Mouse (Mus musculus) granulocyte monocyte progenitor cell, adult 5-6 weeks (primary cell): ENCODE measurements around the gene Olfr1140. TPM values are rescaled to one million over a fixed set of nuclear protein-coding genes. Genes with fewer than 3 reads are reported as not detected.

Experiments
- ATAC-seq: replicated peaks from 2 replicates; pipeline ENCODE4 v1.8.0; 2016; ENCODE audit warnings: mild to moderate bottlenecking, moderate TSS enrichment, inconsistent platforms; ENCODE audit not compliant: poor library complexity, severe bottlenecking
- total RNA-seq, 2 experiments: library from RNA; stranded (forward) in 1 of 2; stranded (reverse) in 1 of 2; fragments of 200-712, 200-1000 nt in 1 of 2; fragments of >200 nt in 1 of 2; fragmentation: Nextera tagmentation in 1 of 2; gene quantifications; 2 replicates each; pipeline ENCODE4 v1.2.3; 2014 to 2017

Olfr1140 gene
- total RNA-seq (2014; fragmentation: Nextera tagmentation) (not detected in 2 replicates), total RNA-seq (2017) (not detected in 2 replicates)

- no peak for ATAC-seq
These were observed at the start of gene Olfr1140 for GRCm38 (mm10) chr2:87743452-87743851. TSS of gene Olfr1140 (plus strand) at chr2:87743752.

- ATAC-seq, result no peak
These were observed 49.7 kb upstream of the Olfr1140 start, which contains the start of gene Olfr1136 for GRCm38 (mm10) chr2:87693847-87694246. TSS of gene Olfr1136 (minus strand) at chr2:87693947.

GRCm38 (mm10) chr2:87713079-87713478, 30.5 kb upstream of the Olfr1140 start, which contains the start of gene Olfr1137:
TSS of gene Olfr1137 (minus strand) at chr2:87713179.
- ATAC-seq, result no peak

GRCm38 (mm10) chr2:87739878-87740277, 3.7 kb upstream of the Olfr1140 start, which contains the start of gene Olfr1138:
TSS of gene Olfr1138 (minus strand) at chr2:87739978.
- no peak for ATAC-seq

GRCm38 (mm10) chr2:87753891-87754290, 10.3 kb downstream of the Olfr1140 start, which contains the start of gene Olfr1141:
TSS of gene Olfr1141 (minus strand) at chr2:87753991.
- no peak for ATAC-seq

GRCm38 (mm10) chr2:87776143-87776542, 32.6 kb downstream of the Olfr1140 start:
- no peak for ATAC-seq

- ATAC-seq, result no peak
These were observed 35.6 kb downstream of the Olfr1140 start, which contains the start of gene Olfr152 for GRCm38 (mm10) chr2:87779183-87779582. TSS of gene Olfr152 (plus strand) at chr2:87779483.

Other genes with a start within 250 kb of the Olfr1140 start
- not detected in 2 replicates for gene Pramel7, start 246.7 kb upstream of the Olfr1140 start, total RNA-seq (2014; fragmentation: Nextera tagmentation)
- not detected in 2 replicates for gene Pramel7, start 246.7 kb upstream of the Olfr1140 start, total RNA-seq (2017)
- gene Pramel6, start 237.2 kb upstream of the Olfr1140 start, total RNA-seq (2014; fragmentation: Nextera tagmentation), result not detected in 2 replicates
- not detected in 2 replicates for gene Pramel6, start 237.2 kb upstream of the Olfr1140 start, total RNA-seq (2017)
- gene Olfr153, start 212.0 kb upstream of the Olfr1140 start, total RNA-seq (2014; fragmentation: Nextera tagmentation), result not detected in 2 replicates
- gene Olfr153, start 212.0 kb upstream of the Olfr1140 start, total RNA-seq (2017), result not detected in 2 replicates
- gene Olfr1128, start 198.2 kb upstream of the Olfr1140 start, total RNA-seq (2014; fragmentation: Nextera tagmentation), result not detected in 2 replicates
- gene Olfr1128, start 198.2 kb upstream of the Olfr1140 start, total RNA-seq (2017), result not detected in 2 replicates
- gene Olfr1129, start 169.8 kb upstream of the Olfr1140 start, total RNA-seq (2014; fragmentation: Nextera tagmentation), result not detected in 2 replicates
- not detected in 2 replicates for gene Olfr1129, start 169.8 kb upstream of the Olfr1140 start, total RNA-seq (2017)
- not detected in 2 replicates for gene Olfr1130, start 137.5 kb upstream of the Olfr1140 start, total RNA-seq (2014; fragmentation: Nextera tagmentation)
- not detected in 2 replicates for gene Olfr1130, start 137.5 kb upstream of the Olfr1140 start, total RNA-seq (2017)
- not detected in 2 replicates for gene Olfr1131, start 116.6 kb upstream of the Olfr1140 start, total RNA-seq (2014; fragmentation: Nextera tagmentation)
- not detected in 2 replicates for gene Olfr1131, start 116.6 kb upstream of the Olfr1140 start, total RNA-seq (2017)
- not detected in 2 replicates for gene Olfr1132, start 106.2 kb upstream of the Olfr1140 start, total RNA-seq (2014; fragmentation: Nextera tagmentation)
- not detected in 2 replicates for gene Olfr1132, start 106.2 kb upstream of the Olfr1140 start, total RNA-seq (2017)
- gene Olfr1133, start 96.4 kb upstream of the Olfr1140 start, total RNA-seq (2014; fragmentation: Nextera tagmentation), result not detected in 2 replicates
- not detected in 2 replicates for gene Olfr1133, start 96.4 kb upstream of the Olfr1140 start, total RNA-seq (2017)
- not detected in 2 replicates for gene Olfr1134, start 85.3 kb upstream of the Olfr1140 start, total RNA-seq (2014; fragmentation: Nextera tagmentation)
- not detected in 2 replicates for gene Olfr1134, start 85.3 kb upstream of the Olfr1140 start, total RNA-seq (2017)
- not detected in 2 replicates for gene Olfr1135, start 70.1 kb upstream of the Olfr1140 start, total RNA-seq (2014; fragmentation: Nextera tagmentation)
- not detected in 2 replicates for gene Olfr1135, start 70.1 kb upstream of the Olfr1140 start, total RNA-seq (2017)
- not detected in 2 replicates for gene Olfr1136, start 49.8 kb upstream of the Olfr1140 start, total RNA-seq (2014; fragmentation: Nextera tagmentation)
- not detected in 2 replicates for gene Olfr1136, start 49.8 kb upstream of the Olfr1140 start, total RNA-seq (2017)
- not detected in 2 replicates for gene Olfr1137, start 30.6 kb upstream of the Olfr1140 start, total RNA-seq (2014; fragmentation: Nextera tagmentation)
- gene Olfr1137, start 30.6 kb upstream of the Olfr1140 start, total RNA-seq (2017), result not detected in 2 replicates
- not detected in 2 replicates for gene Olfr1138, start 3.8 kb upstream of the Olfr1140 start, total RNA-seq (2014; fragmentation: Nextera tagmentation)
- not detected in 2 replicates for gene Olfr1138, start 3.8 kb upstream of the Olfr1140 start, total RNA-seq (2017)
- not detected in 2 replicates for gene Olfr1141, start 10.2 kb downstream of the Olfr1140 start, total RNA-seq (2014; fragmentation: Nextera tagmentation)
- gene Olfr1141, start 10.2 kb downstream of the Olfr1140 start, total RNA-seq (2017), result not detected in 2 replicates
- gene Olfr152, start 35.7 kb downstream of the Olfr1140 start, total RNA-seq (2014; fragmentation: Nextera tagmentation), result not detected in 2 replicates
- not detected in 2 replicates for gene Olfr152, start 35.7 kb downstream of the Olfr1140 start, total RNA-seq (2017)
- gene Olfr1143, start 56.8 kb downstream of the Olfr1140 start, total RNA-seq (2014; fragmentation: Nextera tagmentation), result not detected in 2 replicates
- not detected in 2 replicates for gene Olfr1143, start 56.8 kb downstream of the Olfr1140 start, total RNA-seq (2017)
- not detected in 2 replicates for gene Olfr1145, start 66.1 kb downstream of the Olfr1140 start, total RNA-seq (2014; fragmentation: Nextera tagmentation)
- gene Olfr1145, start 66.1 kb downstream of the Olfr1140 start, total RNA-seq (2017), result not detected in 2 replicates
- not detected in 2 replicates for gene Olfr1148, start 86.8 kb downstream of the Olfr1140 start, total RNA-seq (2014; fragmentation: Nextera tagmentation)
- gene Olfr1148, start 86.8 kb downstream of the Olfr1140 start, total RNA-seq (2017), result not detected in 2 replicates
- not detected in 2 replicates for gene Olfr1150-ps1, start 100.2 kb downstream of the Olfr1140 start, total RNA-seq (2014; fragmentation: Nextera tagmentation)
- gene Olfr1150-ps1, start 100.2 kb downstream of the Olfr1140 start, total RNA-seq (2017), result not detected in 2 replicates
- not detected in 2 replicates for gene Olfr1151, start 112.1 kb downstream of the Olfr1140 start, total RNA-seq (2014; fragmentation: Nextera tagmentation)
- not detected in 2 replicates for gene Olfr1151, start 112.1 kb downstream of the Olfr1140 start, total RNA-seq (2017)
- not detected in 2 replicates for gene Olfr1152, start 122.7 kb downstream of the Olfr1140 start, total RNA-seq (2014; fragmentation: Nextera tagmentation)
- not detected in 2 replicates for gene Olfr1152, start 122.7 kb downstream of the Olfr1140 start, total RNA-seq (2017)
- not detected in 2 replicates for gene Olfr1153, start 151.2 kb downstream of the Olfr1140 start, total RNA-seq (2014; fragmentation: Nextera tagmentation)
- not detected in 2 replicates for gene Olfr1153, start 151.2 kb downstream of the Olfr1140 start, total RNA-seq (2017)
- gene Olfr1154, start 161.4 kb downstream of the Olfr1140 start, total RNA-seq (2014; fragmentation: Nextera tagmentation), result not detected in 2 replicates
- gene Olfr1154, start 161.4 kb downstream of the Olfr1140 start, total RNA-seq (2017), result not detected in 2 replicates
- gene Olfr1155, start 201.4 kb downstream of the Olfr1140 start, total RNA-seq (2014; fragmentation: Nextera tagmentation), result not detected in 2 replicates
- gene Olfr1155, start 201.4 kb downstream of the Olfr1140 start, total RNA-seq (2017), result not detected in 2 replicates
- gene Olfr1156, start 209.3 kb downstream of the Olfr1140 start, total RNA-seq (2014; fragmentation: Nextera tagmentation), result not detected in 2 replicates
- gene Olfr1156, start 209.3 kb downstream of the Olfr1140 start, total RNA-seq (2017), result not detected in 2 replicates
- not detected in 2 replicates for gene Olfr1157, start 224.5 kb downstream of the Olfr1140 start, total RNA-seq (2014; fragmentation: Nextera tagmentation)
- not detected in 2 replicates for gene Olfr1157, start 224.5 kb downstream of the Olfr1140 start, total RNA-seq (2017)
- gene Olfr74, start 230.9 kb downstream of the Olfr1140 start, total RNA-seq (2014; fragmentation: Nextera tagmentation), result not detected in 2 replicates
- gene Olfr74, start 230.9 kb downstream of the Olfr1140 start, total RNA-seq (2017), result not detected in 2 replicates
- not detected in 2 replicates for gene Olfr1158, start 246.4 kb downstream of the Olfr1140 start, total RNA-seq (2014; fragmentation: Nextera tagmentation)
- not detected in 2 replicates for gene Olfr1158, start 246.4 kb downstream of the Olfr1140 start, total RNA-seq (2017)